Mouse (Mus musculus): ENCODE measurements at regions not wholly inside any gene's neighbourhood (a gene's known extent, or its start where the extent isn't known, plus 50 kb on each side); places are given as distances from the start of the nearest gene placed in this dataset.
A peak's percentile ranks its signal among the peaks of the same experiment; 100 is the strongest.

DNA sequence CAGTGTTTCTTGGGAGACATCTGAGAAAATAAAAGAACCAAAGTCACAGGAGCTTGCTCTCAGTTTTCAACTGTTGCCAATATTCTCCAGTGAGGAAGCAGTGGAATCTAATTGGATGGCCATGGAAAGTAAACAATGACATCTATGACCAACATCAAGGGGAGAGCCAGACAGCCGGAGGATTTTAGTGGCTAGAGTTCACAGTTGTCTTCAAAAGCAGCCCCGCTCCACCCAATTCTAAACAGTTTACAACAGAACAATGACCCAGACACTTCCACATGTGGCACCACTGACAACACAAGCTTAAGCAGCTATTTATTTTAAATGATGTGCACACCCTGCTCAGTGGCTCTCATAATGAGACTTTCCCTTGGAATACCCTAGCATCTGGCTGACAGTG, 317.5 kb upstream of the Isx start:
- no peak for ATAC-seq
- no peak overlapping the region for H3K4me3 ChIP-seq (replicated peaks; ENCODE audit: low read length)
- 63% methylated on average over 2 of the region's 2 CpGs for WGBS

DNA sequence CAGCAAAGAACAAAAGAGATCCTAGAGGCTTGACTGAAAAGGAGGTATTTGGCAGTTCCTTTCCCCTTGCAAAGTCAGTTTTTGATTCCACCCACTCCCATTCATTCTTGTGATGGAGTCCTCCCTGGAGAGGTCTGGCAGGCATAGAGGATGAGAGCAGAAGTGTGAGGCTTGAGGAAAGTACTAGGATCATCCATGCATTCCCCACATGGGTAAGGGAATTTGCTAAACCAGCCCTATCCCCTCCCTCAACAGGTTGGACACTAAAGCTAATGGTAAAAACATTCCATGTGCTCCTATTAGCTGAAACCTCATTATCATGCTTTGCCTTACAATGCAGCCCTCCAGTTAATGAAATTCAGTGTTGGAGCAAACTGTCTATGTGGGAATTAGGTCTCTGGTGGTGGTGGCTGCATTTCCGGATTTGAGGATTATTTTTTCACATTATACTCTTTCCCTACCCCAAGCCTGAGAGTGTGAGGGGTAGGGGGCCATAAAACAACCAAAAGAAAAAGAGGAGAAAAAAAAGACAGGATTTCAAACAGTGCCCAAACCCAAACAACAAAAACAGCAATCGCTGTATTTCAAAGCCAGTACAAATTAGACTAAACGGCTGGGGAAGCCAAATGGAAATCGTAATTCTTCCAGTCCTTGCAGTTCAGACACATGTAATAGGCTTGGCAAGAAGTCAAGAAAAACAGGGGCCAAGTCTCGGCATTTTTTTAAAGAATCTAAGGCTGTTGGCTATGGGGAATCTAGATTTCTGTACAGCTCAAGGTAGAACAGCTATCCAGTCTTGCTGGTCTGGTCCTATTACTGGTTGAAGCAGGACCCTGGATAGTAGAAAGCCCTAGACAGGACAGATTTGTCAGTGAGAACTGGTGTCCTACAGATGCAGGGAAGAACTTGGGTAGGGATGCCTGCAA, 315.2 kb upstream of the Isx start:
- Histone ChIP-seq H3K9me3 (ENCODE audit: control insufficient read depth, low read length) (no peaks in the 10 kb centered on the region), H3K27me3 (replicated peaks; ENCODE audit: control insufficient read depth, insufficient read depth, low read length) (no peaks in the 10 kb centered on the region), H3K36me3 (ENCODE audit: control insufficient read depth, insufficient read depth) (no peaks in the 10 kb centered on the region), H3K4me3 (replicated peaks; ENCODE audit: low read length) (no peak overlapping the region), H3K4me2 (ENCODE audit: low read length) (0 out of 2 replicates have a peak overlapping the region, but pooled peaks have one; percentile 22), H3K4me1 (replicated peaks; ENCODE audit: control insufficient read depth, insufficient read depth, low read length) (peaks cover 14% of the 10 kb centered on the region), H3K9ac (replicated peaks; ENCODE audit: low read depth, low read length) (no peak overlapping the region), H3K27ac (ENCODE audit: low read length) (peak overlapping the region; percentile 6; the same call in 1 of the 2 replicates)
- 14% methylated on average over 5 of the region's 5 CpGs for WGBS
- peak; percentile 85 for ATAC-seq

More for the DNA sequence above, 317.5 kb upstream of the Isx start:
- Histone ChIP-seq H3K27me3 (replicated peaks; ENCODE audit: control insufficient read depth, insufficient read depth, low read length) (no peaks in the 10 kb centered on the region), H3K4me2 (ENCODE audit: low read length) (no peak overlapping the region), H3K9me3 (ENCODE audit: control insufficient read depth, low read length) (no peaks in the 10 kb centered on the region), H3K4me1 (replicated peaks; ENCODE audit: control insufficient read depth, insufficient read depth, low read length) (peaks cover 14% of the 10 kb centered on the region), H3K27ac (ENCODE audit: low read length) (no peak overlapping the region), H3K36me3 (ENCODE audit: control insufficient read depth, insufficient read depth) (no peaks in the 10 kb centered on the region), H3K9ac (replicated peaks; ENCODE audit: low read depth, low read length) (no peak overlapping the region)

DNA sequence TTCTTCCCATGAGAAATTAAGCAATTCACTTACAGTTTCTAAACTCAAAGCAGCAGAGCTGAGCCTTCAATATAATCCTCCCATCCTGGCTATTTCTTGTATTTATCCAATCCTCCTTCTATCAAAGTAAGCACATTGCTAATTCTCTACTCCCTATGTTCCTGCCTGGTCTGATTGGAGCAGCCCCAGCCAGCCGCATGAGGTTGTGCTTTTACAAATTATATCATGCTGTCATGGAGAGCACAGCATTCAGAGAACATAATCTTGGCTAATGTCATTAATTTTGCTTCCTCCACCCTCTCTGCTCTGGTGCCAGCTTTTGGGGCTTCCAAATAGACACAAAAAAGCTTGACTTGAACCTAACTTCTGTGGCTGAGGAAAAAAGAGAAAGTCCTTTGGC, 311.9 kb upstream of the Isx start:
- Histone ChIP-seq H3K4me1 (replicated peaks; ENCODE audit: control insufficient read depth, insufficient read depth, low read length) (peaks cover 14% of the 10 kb centered on the region), H3K4me3 (replicated peaks; ENCODE audit: low read length) (no peak overlapping the region), H3K4me2 (ENCODE audit: low read length) (no peak overlapping the region), H3K9me3 (ENCODE audit: control insufficient read depth, low read length) (no peaks in the 10 kb centered on the region), H3K27me3 (replicated peaks; ENCODE audit: control insufficient read depth, insufficient read depth, low read length) (no peaks in the 10 kb centered on the region), H3K9ac (replicated peaks; ENCODE audit: low read depth, low read length) (no peak overlapping the region), H3K36me3 (ENCODE audit: control insufficient read depth, insufficient read depth) (no peaks in the 10 kb centered on the region), H3K27ac (ENCODE audit: low read length) (no peak overlapping the region)
- peak; percentile 54; the same call in 1 of the 2 replicates for ATAC-seq
- 22% methylated on average over 1 of the region's 1 CpGs for WGBS

Measured in forebrain, embryonic 16.5 days (tissue).